Mouse (Mus musculus): ENCODE data around the gene Xrcc1. TPM values are rescaled to one million over a fixed set of nuclear protein-coding genes. Genes with fewer than 3 reads are reported as not detected.
A peak's percentile ranks its signal among the peaks of the same experiment; 100 is the strongest.

Gene Xrcc1
- polyA plus RNA-seq, 1 experiment from 2014 or later, result 66.6 TPM

- ATAC-seq (peak; percentile 44; the same call in 1 of the 2 replicates), DNase-seq (ENCODE audit: low spot score) (no peak)
- H3K4me1 ChIP-seq (ENCODE audit: control insufficient read depth, insufficient read depth, low read length), result 0 out of 2 replicates have a peak, but pooled peaks cover 5% of the 10 kb centered on the region
- H3K4me2 ChIP-seq (ENCODE audit: low read length), result peak overlapping the region; percentile 75
- peaks cover 13% of the 10 kb centered on the region for H3K27me3 ChIP-seq (replicated peaks; ENCODE audit: control insufficient read depth, insufficient read depth, low read length)
- H3K36me3 ChIP-seq (ENCODE audit: control insufficient read depth, insufficient read depth, low read length), result no peaks in the 10 kb centered on the region
- no peaks in the 10 kb centered on the region for H3K9me3 ChIP-seq (replicated peaks; ENCODE audit: control insufficient read depth, low read length)
- 10% methylated on average over 8 of the region's 8 CpGs for WGBS
- H3K4me3 ChIP-seq (ENCODE audit: low read depth, low read length), result peak overlapping the region; percentile 47
- peak overlapping the region; percentile 84 for H3K9ac ChIP-seq (ENCODE audit: low read length)
- no peak overlapping the region for H3K27ac ChIP-seq (ENCODE audit: low read depth, low read length)
Observed at GRCm38 (mm10) chr7:24586828-24587227, 40.7 kb downstream of the Xrcc1 start.

- 0 out of 2 replicates have a peak, but pooled peaks cover 5% of the 10 kb centered on the region for H3K4me1 ChIP-seq (ENCODE audit: control insufficient read depth, insufficient read depth, low read length)
- H3K9me3 ChIP-seq (replicated peaks; ENCODE audit: control insufficient read depth, low read length), result no peaks in the 10 kb centered on the region
- peak within 1 kb of the TSS; percentile 75 for H3K4me2 ChIP-seq (ENCODE audit: low read length)
- H3K27ac ChIP-seq (ENCODE audit: low read depth, low read length), result peak within 1 kb of the TSS; percentile 29; the same call in 1 of the 2 replicates
- peak within 1 kb of the TSS; percentile 84 for H3K9ac ChIP-seq (ENCODE audit: low read length)
- H3K36me3 ChIP-seq (ENCODE audit: control insufficient read depth, insufficient read depth, low read length), result no peaks in the 10 kb centered on the region
- DNase-seq (ENCODE audit: low spot score) (peak; percentile 90), ATAC-seq (peak; percentile 86)
- WGBS, result 6% methylated on average over 30 of the region's 30 CpGs
- peaks cover 13% of the 10 kb centered on the region for H3K27me3 ChIP-seq (replicated peaks; ENCODE audit: control insufficient read depth, insufficient read depth, low read length)
- peak within 1 kb of the TSS; percentile 47 for H3K4me3 ChIP-seq (ENCODE audit: low read depth, low read length)
Observed at GRCm38 (mm10) chr7:24587330-24588105, 41.4 kb downstream of the Xrcc1 start, which contains the start of the genes Ethe1 and Zfp575. Ethe1 (plus strand) TSS chr7:24587543. Zfp575 (minus strand) TSS chr7:24587641.

- H3K27me3 ChIP-seq (replicated peaks; ENCODE audit: control insufficient read depth, insufficient read depth, low read length), result peaks cover 13% of the 10 kb centered on the region
- DNase-seq (ENCODE audit: low spot score) (no peak), ATAC-seq (no peak)
- no peak overlapping the region for H3K27ac ChIP-seq (ENCODE audit: low read depth, low read length)
- H3K4me1 ChIP-seq (ENCODE audit: control insufficient read depth, insufficient read depth, low read length), result peaks cover 7% of the 10 kb centered on the region; the same call in 1 of the 2 replicates
- H3K4me2 ChIP-seq (ENCODE audit: low read length), result no peak overlapping the region
- H3K36me3 ChIP-seq (ENCODE audit: control insufficient read depth, insufficient read depth, low read length), result no peaks in the 10 kb centered on the region
- no peak overlapping the region for H3K4me3 ChIP-seq (ENCODE audit: low read depth, low read length)
- H3K9ac ChIP-seq (ENCODE audit: low read length), result no peak overlapping the region
- WGBS, result 91% methylated on average over 13 of the region's 13 CpGs
- H3K9me3 ChIP-seq (replicated peaks; ENCODE audit: control insufficient read depth, low read length), result no peaks in the 10 kb centered on the region
Observed at GRCm38 (mm10) chr7:24588336-24588735, 42.2 kb downstream of the Xrcc1 start.

GRCm38 (mm10) chr7:24591735-24592134, 45.6 kb downstream of the Xrcc1 start:
- no peak overlapping the region for H3K4me3 ChIP-seq (ENCODE audit: low read depth, low read length)
- no peak overlapping the region for H3K27ac ChIP-seq (ENCODE audit: low read depth, low read length)
- H3K9ac ChIP-seq (ENCODE audit: low read length), result no peak overlapping the region
- H3K9me3 ChIP-seq (replicated peaks; ENCODE audit: control insufficient read depth, low read length), result no peaks in the 10 kb centered on the region
- 74% methylated on average over 5 of the region's 5 CpGs for WGBS
- no peaks in the 10 kb centered on the region for H3K36me3 ChIP-seq (ENCODE audit: control insufficient read depth, insufficient read depth, low read length)
- ATAC-seq, result no peak
- peaks cover under 1% of the 10 kb centered on the region; the same call in 1 of the 2 replicates for H3K27me3 ChIP-seq (replicated peaks; ENCODE audit: control insufficient read depth, insufficient read depth, low read length)
- no peak for DNase-seq (ENCODE audit: low spot score)
- peaks cover 12% of the 10 kb centered on the region; the same call in 1 of the 2 replicates for H3K4me1 ChIP-seq (ENCODE audit: control insufficient read depth, insufficient read depth, low read length)
- no peak overlapping the region for H3K4me2 ChIP-seq (ENCODE audit: low read length)

GRCm38 (mm10) chr7:24592163-24592562, 46.1 kb downstream of the Xrcc1 start:
- ATAC-seq (no peak), DNase-seq (ENCODE audit: low spot score) (no peak)
- 61% methylated on average over 4 of the region's 4 CpGs for WGBS
- no peak overlapping the region for H3K9ac ChIP-seq (ENCODE audit: low read length)
- no peak overlapping the region for H3K27ac ChIP-seq (ENCODE audit: low read depth, low read length)
- H3K4me1 ChIP-seq (ENCODE audit: control insufficient read depth, insufficient read depth, low read length), result peaks cover 12% of the 10 kb centered on the region; the same call in 1 of the 2 replicates
- H3K4me3 ChIP-seq (ENCODE audit: low read depth, low read length), result no peak overlapping the region
- H3K36me3 ChIP-seq (ENCODE audit: control insufficient read depth, insufficient read depth, low read length), result no peaks in the 10 kb centered on the region
- no peaks in the 10 kb centered on the region for H3K9me3 ChIP-seq (replicated peaks; ENCODE audit: control insufficient read depth, low read length)
- no peak overlapping the region for H3K4me2 ChIP-seq (ENCODE audit: low read length)
- no peaks in the 10 kb centered on the region for H3K27me3 ChIP-seq (replicated peaks; ENCODE audit: control insufficient read depth, insufficient read depth, low read length)

- Histone ChIP-seq H3K4me2 (ENCODE audit: low read length) (no peak overlapping the region), H3K27me3 (replicated peaks; ENCODE audit: control insufficient read depth, insufficient read depth, low read length) (no peaks in the 10 kb centered on the region), H3K27ac (ENCODE audit: low read depth, low read length) (no peak overlapping the region), H3K9ac (ENCODE audit: low read length) (no peak overlapping the region), H3K36me3 (ENCODE audit: control insufficient read depth, insufficient read depth, low read length) (no peaks in the 10 kb centered on the region), H3K4me3 (ENCODE audit: low read depth, low read length) (no peak overlapping the region), H3K4me1 (ENCODE audit: control insufficient read depth, insufficient read depth, low read length) (peaks cover 9% of the 10 kb centered on the region; the same call in 1 of the 2 replicates), H3K9me3 (replicated peaks; ENCODE audit: control insufficient read depth, low read length) (no peaks in the 10 kb centered on the region)
- DNase-seq (ENCODE audit: low spot score), result no peak
- ATAC-seq, result no peak
- 79% methylated on average over 6 of the region's 6 CpGs for WGBS
Observed at GRCm38 (mm10) chr7:24592781-24593180, 46.7 kb downstream of the Xrcc1 start.

GRCm38 (mm10) chr7:24593621-24594308, 47.7 kb downstream of the Xrcc1 start:
- Histone ChIP-seq H3K27me3 (replicated peaks; ENCODE audit: control insufficient read depth, insufficient read depth, low read length) (no peaks in the 10 kb centered on the region), H3K9me3 (replicated peaks; ENCODE audit: control insufficient read depth, low read length) (no peaks in the 10 kb centered on the region), H3K9ac (ENCODE audit: low read length) (peak overlapping the region; percentile 69), H3K27ac (ENCODE audit: low read depth, low read length) (no peak overlapping the region), H3K4me3 (ENCODE audit: low read depth, low read length) (peak overlapping the region; percentile 50), H3K36me3 (ENCODE audit: control insufficient read depth, insufficient read depth, low read length) (no peaks in the 10 kb centered on the region), H3K4me2 (ENCODE audit: low read length) (peak overlapping the region; percentile 64), H3K4me1 (ENCODE audit: control insufficient read depth, insufficient read depth, low read length) (peaks cover 7% of the 10 kb centered on the region; the same call in 1 of the 2 replicates)
- DNase-seq (ENCODE audit: low spot score) (peak; percentile 72), ATAC-seq (peak; percentile 93)
- WGBS, result 2% methylated on average over 39 of the region's 39 CpGs

GRCm38 (mm10) chr7:24594309-24594803, 48.3 kb downstream of the Xrcc1 start:
- H3K4me1 ChIP-seq (ENCODE audit: control insufficient read depth, insufficient read depth, low read length), result peaks cover 7% of the 10 kb centered on the region; the same call in 1 of the 2 replicates
- no peaks in the 10 kb centered on the region for H3K36me3 ChIP-seq (ENCODE audit: control insufficient read depth, insufficient read depth, low read length)
- DNase-seq (ENCODE audit: low spot score), result no peak
- peak overlapping the region; percentile 64 for H3K4me2 ChIP-seq (ENCODE audit: low read length)
- H3K4me3 ChIP-seq (ENCODE audit: low read depth, low read length), result peak overlapping the region; percentile 50
- WGBS, result 3% methylated on average over 13 of the region's 13 CpGs
- peak; percentile 15; the same call in 1 of the 2 replicates for ATAC-seq
- no peaks in the 10 kb centered on the region for H3K27me3 ChIP-seq (replicated peaks; ENCODE audit: control insufficient read depth, insufficient read depth, low read length)
- H3K9ac ChIP-seq (ENCODE audit: low read length), result peak overlapping the region; percentile 69; the same call in 1 of the 2 replicates
- no peaks in the 10 kb centered on the region for H3K9me3 ChIP-seq (replicated peaks; ENCODE audit: control insufficient read depth, low read length)
- no peak overlapping the region for H3K27ac ChIP-seq (ENCODE audit: low read depth, low read length)

Data from forebrain, embryonic 14.5 days (tissue).